Mouse (Mus musculus) stomach, postnatal 0 days (tissue): ENCODE results near the gene Nckap5l.

ENCODE experiments used
- CTCF ChIP-seq: IDR thresholded peaks from 2 replicates; pipeline ENCODE4 v1.5.1; 2016; ENCODE audit warnings: antibody characterized with exemption, low read depth, mild to moderate bottlenecking, moderate library complexity
- EP300 ChIP-seq: optimal IDR thresholded peaks from 2 replicates; pipeline ENCODE3; 2016; ENCODE audit warnings: antibody characterized with exemption

GRCm38 (mm10) chr15:99396875-99397274 is 60.7 kb downstream of the Nckap5l start:
- TF ChIP-seq EP300 (no peak), CTCF (no peak)
